Mouse (Mus musculus) kidney, adult 9 months (tissue): ENCODE data around the gene Glo1.
"Not testable (repeated sequence)": the region's sequence is repeated elsewhere in the genome, so short reads cannot be mapped to it uniquely, and the experiment has no call there.

Experiments used
- DNase-seq: peaks from one replicate; pipeline ENCODE4 v3.0.0; 2022

The Glo1 gene

DNA sequence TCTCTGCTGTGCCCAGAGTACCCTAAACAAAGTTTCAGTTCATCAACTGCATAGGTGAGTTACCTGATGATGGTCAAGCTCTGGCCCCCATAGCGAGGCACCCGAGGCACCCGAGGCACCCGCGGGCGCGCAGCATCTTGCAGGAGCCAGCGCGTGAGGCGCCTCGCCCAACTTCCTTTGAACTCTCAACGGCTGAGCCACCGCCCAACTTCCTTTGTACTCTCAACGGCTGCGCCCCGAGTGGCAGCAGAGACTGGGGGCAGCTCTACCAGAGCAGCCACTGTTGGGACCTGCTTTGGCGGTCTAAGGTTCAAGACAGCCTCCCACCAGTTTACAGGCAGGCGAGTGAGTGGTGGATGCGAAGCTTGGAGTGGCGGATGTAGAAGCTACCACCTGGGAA lies at the start of gene Glo1:
Glo1 (minus strand) TSS at position 153 of the 400 bp plus-strand sequence.
- DNase-seq: not testable (repeated sequence)

- DNase-seq: no peak
These were observed 48.5 kb upstream of the Glo1 start for GRCm38 (mm10) chr17:30675021-30675740.

DNA sequence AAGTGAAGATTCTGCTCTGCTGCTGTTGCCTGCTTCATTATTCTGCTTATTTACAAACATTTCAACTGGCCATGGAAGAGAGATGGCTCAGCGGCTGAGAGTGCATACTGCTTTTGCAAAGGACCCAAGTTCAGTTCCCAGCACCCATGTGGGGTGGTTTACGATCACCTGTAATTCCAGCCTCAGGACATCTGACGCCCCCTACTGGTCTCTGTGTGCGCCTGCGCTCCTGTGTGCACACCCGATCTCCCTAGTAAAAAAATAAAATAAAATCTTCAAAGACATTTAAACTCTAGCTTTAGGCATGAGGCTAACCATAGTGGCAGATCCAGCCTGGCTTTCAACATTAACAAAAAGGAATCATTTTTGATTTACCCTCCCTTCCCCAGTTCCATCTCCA lies 46.4 kb upstream of the Glo1 start:
- no peak for DNase-seq

DNA sequence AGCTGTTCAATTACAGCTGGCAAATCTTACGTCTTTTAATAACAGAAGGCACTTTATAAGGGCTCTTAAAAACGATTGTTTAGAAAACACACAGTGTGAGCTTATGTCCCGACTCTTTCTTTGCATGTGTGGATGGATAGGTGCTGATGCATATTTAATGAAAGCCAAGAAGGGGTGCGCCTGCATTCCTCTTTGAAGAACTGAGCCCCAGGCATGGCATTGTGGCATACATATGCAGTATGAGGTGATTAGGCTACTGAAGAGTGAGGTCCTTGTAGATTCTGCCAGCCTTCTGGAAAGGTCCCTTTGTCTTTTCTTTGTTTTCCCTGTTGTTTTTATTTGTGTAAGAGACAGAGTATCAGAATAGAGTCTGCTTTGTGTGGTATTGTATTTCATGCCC lies 45.9 kb upstream of the Glo1 start:
- DNase-seq: no peak

DNA sequence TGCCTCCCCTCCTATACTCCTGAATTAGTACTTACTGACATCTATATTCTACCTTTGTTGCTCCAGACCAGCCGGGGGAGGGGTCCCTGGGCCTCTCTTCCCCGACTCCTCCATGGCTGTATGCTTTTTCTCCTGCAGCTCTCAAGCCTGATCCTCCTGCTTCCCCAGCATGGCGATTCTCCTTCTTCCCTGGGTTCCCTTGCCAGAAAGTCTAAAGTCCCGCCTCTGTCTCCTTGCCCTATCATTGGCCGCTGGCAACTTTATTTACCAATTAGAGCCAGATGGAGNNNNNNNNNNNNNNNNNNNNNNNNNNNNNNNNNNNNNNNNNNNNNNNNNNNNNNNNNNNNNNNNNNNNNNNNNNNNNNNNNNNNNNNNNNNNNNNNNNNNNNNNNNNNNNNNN lies 38.2 kb upstream of the Glo1 start:
- no peak for DNase-seq

GRCm38 (mm10) chr17:30663170-30663569 lies 36.5 kb upstream of the Glo1 start:
- DNase-seq: no peak

DNA sequence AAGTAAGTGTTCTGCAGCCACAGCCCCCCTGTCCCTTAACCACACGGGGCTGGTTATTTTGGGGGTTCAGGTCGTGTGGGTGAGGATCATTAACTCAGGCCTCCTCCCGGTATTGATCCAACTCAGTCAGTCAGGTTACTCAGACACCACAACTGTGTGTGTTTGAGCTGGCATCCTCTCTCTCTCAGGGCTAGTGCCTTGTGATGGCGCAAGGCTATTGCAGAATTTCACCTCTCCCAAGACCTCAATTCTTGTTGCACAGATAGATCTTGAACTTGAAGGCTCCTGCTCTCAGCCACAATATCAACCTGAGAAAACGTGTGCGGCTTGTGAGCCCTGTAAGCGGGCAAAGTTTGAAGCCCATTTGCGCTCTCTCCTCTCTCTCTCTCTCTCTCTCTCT lies 35.5 kb upstream of the Glo1 start:
- DNase-seq: no peak

DNA sequence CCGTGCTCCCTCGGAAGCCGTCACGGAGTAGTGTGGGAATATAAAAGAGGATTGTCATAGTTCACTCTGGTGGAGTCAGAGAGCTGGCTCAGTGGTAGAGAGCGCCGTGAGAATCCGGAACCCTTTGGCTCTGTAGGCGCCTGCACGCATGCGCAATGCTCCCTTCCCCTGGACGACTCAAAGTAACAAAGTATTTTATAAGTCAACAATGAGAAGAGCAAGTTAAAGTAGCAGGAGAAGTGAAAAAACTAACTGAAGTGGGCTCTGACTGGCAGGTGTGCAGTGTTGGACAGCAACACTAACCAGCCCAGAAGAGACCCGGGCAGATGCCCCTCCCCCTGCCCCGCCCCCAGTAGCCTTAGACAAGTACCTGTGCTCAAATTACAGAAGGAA lies 31.5 kb upstream of the Glo1 start:
- DNase-seq: peak; percentile 89

- DNase-seq: peak; percentile 9
These were observed 31.0 kb upstream of the Glo1 start for GRCm38 (mm10) chr17:30657530-30658151.

DNA sequence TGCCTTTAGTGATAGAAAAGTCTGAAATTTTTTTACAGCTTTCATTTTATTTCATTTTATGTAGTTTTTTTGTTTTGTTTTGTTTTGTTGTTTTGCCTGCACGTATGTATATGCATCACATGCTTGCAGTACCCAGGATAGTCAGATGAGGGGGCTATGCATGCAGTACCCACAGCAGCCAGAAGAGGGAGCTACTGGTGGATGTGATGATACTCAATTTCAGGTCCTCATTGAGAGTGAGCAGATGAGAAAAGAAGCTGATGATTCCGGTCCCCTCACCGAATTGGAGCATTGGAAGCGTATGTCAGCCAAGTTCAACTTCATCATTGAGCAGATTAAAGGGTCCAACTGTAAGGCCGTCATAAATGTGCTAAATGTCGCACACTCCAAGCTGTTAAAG lies 26.3 kb upstream of the Glo1 start:
- DNase-seq: no peak

DNA sequence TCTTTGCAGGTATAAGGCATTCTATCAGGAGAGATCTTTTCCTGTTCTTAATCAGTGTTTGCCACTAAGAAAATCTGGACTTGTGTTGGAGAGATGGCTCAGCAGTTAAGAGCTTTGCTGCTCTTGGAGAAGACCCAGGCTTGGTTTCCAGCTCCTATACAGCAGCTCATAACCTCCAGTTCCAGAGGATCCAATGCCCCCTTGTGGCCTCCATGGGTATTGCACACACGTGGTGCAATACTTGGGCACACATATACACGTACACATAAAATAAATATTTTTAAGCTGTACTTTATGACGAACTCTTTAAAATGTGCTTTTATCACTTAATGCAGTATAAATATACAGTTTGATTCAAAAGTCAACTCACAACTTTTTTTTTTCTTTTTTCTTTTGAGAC lies 22.1 kb upstream of the Glo1 start:
- DNase-seq: no peak

DNA sequence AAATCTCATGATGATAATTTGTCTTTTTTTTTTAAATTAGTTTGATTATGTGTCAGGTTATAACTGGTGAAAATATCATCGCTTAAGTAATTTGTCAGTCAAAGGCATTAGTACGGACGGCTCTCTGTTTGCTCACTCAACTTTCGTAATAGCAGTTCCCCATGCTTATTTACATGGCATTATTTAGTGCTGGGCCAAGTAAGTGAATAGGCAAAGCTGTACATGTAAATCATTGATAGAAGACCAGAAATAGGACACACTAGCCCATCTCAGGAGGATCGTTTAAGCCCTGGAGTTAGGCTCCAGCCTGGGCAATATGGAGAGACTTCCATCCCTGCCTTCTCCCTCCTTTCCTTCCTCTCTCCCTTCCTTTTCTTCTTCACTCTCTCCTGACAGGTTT lies 14.2 kb upstream of the Glo1 start:
- DNase-seq: no peak

DNA sequence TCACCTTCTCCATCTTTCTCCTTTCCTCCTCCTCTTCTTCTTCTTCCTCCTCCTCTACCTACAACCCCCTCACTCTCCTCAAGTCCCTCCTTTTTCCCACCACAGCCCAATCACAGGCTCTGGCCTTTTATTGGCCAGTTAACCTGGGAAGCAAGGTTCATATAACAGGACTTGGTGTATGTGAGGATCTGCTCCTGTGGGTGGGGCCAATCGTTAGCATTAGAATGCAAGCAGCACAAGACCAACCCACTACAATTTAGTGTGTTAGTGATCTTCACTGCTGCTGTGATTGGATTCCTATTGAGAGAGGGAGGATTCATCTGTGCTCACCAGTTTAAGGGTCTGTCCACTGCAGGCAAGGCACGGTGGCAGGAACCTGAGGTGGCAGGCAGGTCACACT lies 12.3 kb upstream of the Glo1 start:
- no peak for DNase-seq

DNA sequence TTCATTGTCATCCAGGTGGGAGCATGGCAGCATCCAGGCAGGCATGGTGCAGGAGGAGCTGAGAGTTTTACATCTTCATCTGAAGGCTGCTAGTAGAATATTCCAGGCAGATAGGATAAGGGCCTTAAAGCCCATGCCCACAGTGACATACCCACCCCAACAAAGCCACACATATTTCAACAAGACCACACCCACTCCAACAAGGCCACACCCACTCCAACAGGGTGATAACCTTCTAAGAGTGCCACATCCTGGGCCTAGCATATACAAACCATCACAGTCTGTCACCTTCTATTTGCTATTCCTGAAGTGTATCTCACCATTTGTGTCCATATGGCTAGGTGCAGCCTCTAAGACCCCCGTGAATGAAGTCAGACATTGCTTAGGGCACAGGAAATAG lies 11.0 kb upstream of the Glo1 start:
- no peak for DNase-seq

DNA sequence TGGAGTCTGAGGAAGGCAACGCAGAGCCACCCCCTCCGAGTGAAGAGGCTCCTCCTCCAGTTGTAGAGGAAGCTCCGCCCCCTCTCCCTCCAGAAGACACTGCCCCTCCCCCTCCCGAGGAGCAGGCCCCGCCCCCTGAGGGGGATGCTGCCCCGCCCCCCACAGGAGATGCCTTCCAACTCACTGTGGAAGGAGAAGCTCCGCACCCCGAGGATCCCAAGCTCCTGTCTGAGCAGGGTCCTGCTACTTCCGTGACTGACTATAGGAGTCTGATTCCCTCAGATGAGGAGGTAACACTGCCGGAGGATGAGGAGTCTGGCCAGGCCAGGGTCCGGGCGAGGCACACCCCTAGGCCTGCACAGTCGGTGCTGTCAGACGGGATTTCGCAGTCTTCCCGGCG lies 8.7 kb upstream of the Glo1 start:
- no peak for DNase-seq

DNA sequence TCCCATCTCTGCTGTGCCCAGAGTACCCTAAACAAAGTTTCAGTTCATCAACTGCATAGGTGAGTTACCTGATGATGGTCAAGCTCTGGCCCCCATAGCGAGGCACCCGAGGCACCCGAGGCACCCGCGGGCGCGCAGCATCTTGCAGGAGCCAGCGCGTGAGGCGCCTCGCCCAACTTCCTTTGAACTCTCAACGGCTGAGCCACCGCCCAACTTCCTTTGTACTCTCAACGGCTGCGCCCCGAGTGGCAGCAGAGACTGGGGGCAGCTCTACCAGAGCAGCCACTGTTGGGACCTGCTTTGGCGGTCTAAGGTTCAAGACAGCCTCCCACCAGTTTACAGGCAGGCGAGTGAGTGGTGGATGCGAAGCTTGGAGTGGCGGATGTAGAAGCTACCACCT lies 2.5 kb downstream of the Glo1 start, which contains the start of gene Dnah8:
Dnah8 (plus strand) TSS at position 223 of the 400 bp plus-strand sequence.
- DNase-seq: not testable (repeated sequence)

DNA sequence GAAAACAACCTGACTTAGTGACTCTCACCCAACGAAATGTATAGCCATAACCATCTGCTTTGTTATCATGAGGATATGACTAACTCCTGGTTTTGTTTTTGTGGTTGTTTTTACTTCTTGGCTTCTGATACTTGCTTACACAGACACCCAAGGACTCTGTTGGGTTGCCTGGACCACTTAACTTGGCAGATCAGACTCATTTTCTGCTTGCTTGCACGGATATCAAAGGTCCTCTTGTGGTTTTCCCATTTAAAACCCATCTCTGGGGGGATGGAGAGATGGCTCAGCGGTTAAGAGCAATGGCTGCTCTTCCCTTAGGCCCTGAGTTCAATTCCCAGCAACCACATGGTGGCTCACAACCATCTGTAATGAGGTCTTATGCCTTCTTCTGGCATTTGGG lies 3.5 kb downstream of the Glo1 start:
- DNase-seq: no peak

DNA sequence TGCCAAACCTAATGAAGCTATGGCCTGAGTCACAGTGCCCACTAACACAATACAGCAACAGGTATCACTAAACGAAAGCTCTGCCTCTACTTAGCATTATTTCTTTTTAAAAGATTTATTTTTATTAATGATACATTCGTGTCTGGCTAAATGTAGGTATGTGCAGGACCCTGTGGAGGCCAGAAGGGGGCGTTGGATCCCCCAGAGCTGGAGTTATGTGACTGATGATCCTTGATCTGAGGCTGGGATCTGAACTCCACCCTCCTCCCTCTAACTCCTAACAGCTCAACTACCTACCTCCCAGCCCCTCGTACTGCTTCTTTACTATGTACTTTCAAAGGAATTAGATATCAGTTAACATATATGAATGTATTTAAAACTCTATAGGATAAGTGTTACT lies 5.2 kb downstream of the Glo1 start:
- no peak for DNase-seq

GRCm38 (mm10) chr17:30620548-30620947 lies 6.1 kb downstream of the Glo1 start:
- no peak for DNase-seq

GRCm38 (mm10) chr17:30619153-30619552 lies 7.5 kb downstream of the Glo1 start:
- no peak for DNase-seq

DNA sequence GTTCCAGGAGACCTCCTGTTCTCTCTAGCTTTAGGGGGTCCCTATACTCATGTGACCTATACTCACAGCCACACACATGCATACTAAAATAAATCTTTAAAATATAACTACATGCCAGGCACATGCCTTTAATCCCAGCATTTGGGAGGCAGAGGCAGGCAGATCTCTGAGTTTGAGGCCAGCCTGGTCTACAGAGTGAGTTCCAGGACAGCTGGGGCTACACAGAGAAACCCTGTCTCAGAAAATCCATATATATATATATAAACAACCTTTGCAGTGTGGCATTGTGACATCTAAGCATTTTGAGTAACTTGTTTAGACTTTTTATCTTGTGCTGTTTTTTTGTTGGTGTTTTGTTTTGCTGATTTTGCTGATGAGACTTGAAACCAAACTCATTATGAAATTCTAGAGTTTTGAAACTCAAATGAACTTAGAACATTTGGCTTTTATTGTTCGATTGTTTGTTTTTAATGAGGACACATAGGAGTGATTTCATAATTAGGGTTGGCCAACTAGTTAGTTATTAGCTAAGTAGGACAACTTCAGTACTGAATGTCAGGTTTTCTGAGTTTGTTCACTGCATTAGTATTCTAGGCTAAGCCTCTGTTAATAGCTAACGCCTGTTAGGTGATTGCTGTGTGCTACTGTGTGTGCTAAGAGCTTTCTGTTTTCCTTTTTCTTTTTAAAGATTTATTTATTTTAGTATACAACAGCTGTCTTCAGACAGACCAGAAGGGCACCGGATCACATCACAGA lies 8.4 kb downstream of the Glo1 start:
- DNase-seq: peak; percentile 77

DNA sequence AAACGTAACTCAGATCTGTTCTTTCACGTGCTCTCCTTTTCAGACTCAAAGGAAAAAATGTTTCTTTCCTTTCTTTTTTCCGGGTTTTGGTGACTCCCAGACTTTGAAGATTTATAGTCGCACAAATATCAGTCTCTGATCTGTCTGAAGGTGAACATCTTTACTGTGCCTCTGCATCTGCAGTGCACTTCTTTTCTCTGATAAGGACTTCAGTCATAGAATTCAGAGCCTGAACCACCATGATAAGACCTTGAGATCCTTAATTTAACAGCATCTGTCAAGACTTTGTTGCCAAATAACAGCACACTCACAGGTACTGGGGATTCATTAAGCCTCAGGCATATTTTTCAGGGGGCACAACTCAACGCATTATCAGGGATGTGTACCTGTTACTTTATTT lies 10.5 kb downstream of the Glo1 start:
- no peak for DNase-seq

DNA sequence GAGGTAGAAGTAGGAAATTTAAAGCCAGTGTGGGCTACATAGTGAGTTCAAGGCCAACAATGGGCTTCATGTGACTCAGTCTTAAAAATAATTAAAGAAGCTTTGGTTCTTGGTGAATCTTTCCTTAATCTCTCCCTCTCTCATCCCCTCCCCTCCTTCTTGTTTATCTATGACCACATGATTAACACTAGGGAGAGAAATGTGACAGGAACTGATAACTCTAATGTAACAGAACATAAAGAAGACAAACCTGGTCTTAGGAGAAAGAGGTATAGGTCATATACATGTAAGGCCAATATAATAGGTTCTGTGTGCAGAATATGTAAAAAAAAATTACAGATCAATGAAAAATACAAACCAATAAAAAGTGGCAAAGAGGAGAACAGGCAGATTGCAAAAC lies 13.3 kb downstream of the Glo1 start:
- DNase-seq: no peak
